In the genomic region with DNA sequence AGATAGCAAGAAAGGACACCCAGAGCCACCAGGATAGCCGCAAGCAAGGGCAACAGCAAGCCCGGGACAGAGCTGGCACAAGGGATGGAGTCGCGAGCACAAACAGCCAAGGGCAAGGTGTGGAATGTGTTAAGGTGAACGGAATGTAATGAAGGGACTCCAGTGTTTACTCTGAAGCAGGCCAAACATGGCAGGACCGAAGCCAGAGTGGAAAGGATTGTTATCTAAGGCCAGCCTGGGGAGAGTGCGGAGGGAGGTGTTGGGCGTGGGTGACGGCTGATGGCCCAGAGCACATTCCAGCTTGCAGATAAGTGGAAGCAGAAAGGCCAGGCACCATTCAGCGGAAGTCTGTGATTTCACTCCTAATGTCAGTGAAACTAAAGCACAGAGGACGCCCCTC, we compare ENCODE assay signal across 9 mouse cellular contexts.
A peak's percentile ranks its signal among the peaks of the same experiment; 100 is the strongest.
DNase-seq lines count a peak whose midpoint lies in the region; ATAC-seq lines count a peak whose summit lies in the region.
"Had no signal": no experiment of that assay in that cellular context is flagged by ENCODE, and none has a peak within 500 bp of the region (broad histone marks: within the 10 kb centered on the region; RNA-seq: fewer than 3 reads in every experiment).

No protein-coding gene starts in this region.

- H3K27me3 ChIP-seq in midbrain, embryonic 16.5 days (ENCODE audit: control insufficient read depth, insufficient read depth, low read depth, low read length): no peaks in the 10 kb centered on the region; the same call in 1 of the 2 replicates
- no peaks in the 10 kb centered on the region for H3K27me3 ChIP-seq in midbrain, embryonic 15.5 days (replicated peaks)
- H3K27me3 ChIP-seq: limb, embryonic 15.5 days had no signal

- H3K4me2 ChIP-seq in midbrain, embryonic 16.5 days (ENCODE audit: low read length): no peak overlapping the region
- no peak overlapping the region for H3K4me2 ChIP-seq in midbrain, embryonic 15.5 days
- H3K4me2 ChIP-seq: limb, embryonic 15.5 days had no signal

- ATAC-seq in midbrain, embryonic 16.5 days: no peak
- no peak for ATAC-seq in midbrain, embryonic 15.5 days (replicated peaks)
- ATAC-seq in inflammation-experienced regulatory T-cells, adult 6 months: no peak

- no peaks in the 10 kb centered on the region for H3K4me1 ChIP-seq in midbrain, embryonic 16.5 days (ENCODE audit: control insufficient read depth, insufficient read depth, low read length)
- no peaks in the 10 kb centered on the region; the same call in 1 of the 2 replicates for H3K4me1 ChIP-seq in midbrain, embryonic 15.5 days

- no peaks in the 10 kb centered on the region for H3K9me3 ChIP-seq in midbrain, embryonic 16.5 days (replicated peaks; ENCODE audit: control insufficient read depth, low read length, poor library complexity, severe bottlenecking)
- H3K9me3 ChIP-seq in midbrain, embryonic 15.5 days: no peaks in the 10 kb centered on the region
- H3K9me3 ChIP-seq: limb, embryonic 15.5 days had no signal

- peak; percentile 7 for DNase-seq in c-Kit-positive CD71-positive TER-119-positive erythroid progenitor cells, embryonic 14.5 days (ENCODE audit: low spot score)
- DNase-seq in heart, adult 9 months (ENCODE audit: low spot score in 2 of 2): peak; percentile 87 to 88
- peak; percentile 38 for DNase-seq in kidney, postnatal 10 days
- peak; percentile 90 for DNase-seq in lung, postnatal 36 days
- no peak for DNase-seq in adipocyte (ENCODE audit: low spot score)

- H3K4me3 ChIP-seq in midbrain, embryonic 16.5 days (ENCODE audit: low read depth, low read length): no peak overlapping the region
- H3K4me3 ChIP-seq in midbrain, embryonic 15.5 days: no peak overlapping the region
- H3K4me3 ChIP-seq: limb, embryonic 15.5 days had no signal

- 78% methylated on average over 11 of the region's 11 CpGs for WGBS in midbrain, embryonic 16.5 days
- 79% methylated on average over 11 of the region's 11 CpGs for WGBS in midbrain, embryonic 15.5 days

- H3K9ac ChIP-seq in midbrain, embryonic 16.5 days (ENCODE audit: low read depth, low read length): no peak overlapping the region
- no peak overlapping the region for H3K9ac ChIP-seq in midbrain, embryonic 15.5 days
- H3K9ac ChIP-seq: limb, embryonic 15.5 days had no signal

- no peaks in the 10 kb centered on the region for H3K36me3 ChIP-seq in midbrain, embryonic 16.5 days (ENCODE audit: control insufficient read depth, insufficient read depth, low read length)
- no peaks in the 10 kb centered on the region for H3K36me3 ChIP-seq in midbrain, embryonic 15.5 days (replicated peaks)
- H3K36me3 ChIP-seq: limb, embryonic 15.5 days had no signal

- H3K27ac ChIP-seq in midbrain, embryonic 16.5 days (ENCODE audit: low read length): no peak overlapping the region
- no peak overlapping the region for H3K27ac ChIP-seq in midbrain, embryonic 15.5 days
- H3K27ac ChIP-seq: limb, embryonic 15.5 days had no signal
